Mouse (Mus musculus) ovary, postnatal 14 days (tissue): ENCODE measurements around the gene Mterf4.
A peak's percentile ranks its signal among the peaks of the same experiment; 100 is the strongest.
"Not testable (repeated sequence)": the region's sequence is repeated elsewhere in the genome, so short reads cannot be mapped to it uniquely, and the experiment has no call there.

Experiments used
- DNase-seq: peaks from one replicate; pipeline ENCODE4 v3.0.0; 2022; ENCODE audit warnings: low spot score

Mterf4 gene

GRCm38 (mm10) chr1:93305581-93306337 lies at the start of gene Mterf4:
Gene Mterf4 (minus strand): TSS chr1:93305915.
- peak; percentile 67 for DNase-seq

- no peak for DNase-seq
Observed at GRCm38 (mm10) chr1:93352724-93353123, 47.0 kb upstream of the Mterf4 start.

DNA sequence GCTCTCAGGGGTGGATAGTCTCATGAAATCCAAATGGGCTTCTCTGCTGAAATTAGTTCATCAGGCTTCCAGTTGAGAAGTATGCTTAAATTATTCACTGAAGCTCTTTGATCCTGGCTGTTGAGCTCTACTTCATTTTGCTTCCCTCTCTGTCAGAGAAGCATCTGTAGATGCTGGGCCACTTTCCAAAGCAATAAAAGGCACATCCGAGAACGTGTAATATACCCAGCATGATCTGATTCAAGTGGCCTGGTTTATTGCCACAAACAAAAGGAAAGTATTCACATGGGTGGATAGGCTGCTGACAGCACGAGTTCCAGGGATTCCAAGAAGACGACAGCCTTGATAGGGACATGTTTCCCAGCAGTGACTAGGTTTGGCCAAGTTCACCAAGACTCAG lies 44.0 kb upstream of the Mterf4 start:
- no peak for DNase-seq

DNA sequence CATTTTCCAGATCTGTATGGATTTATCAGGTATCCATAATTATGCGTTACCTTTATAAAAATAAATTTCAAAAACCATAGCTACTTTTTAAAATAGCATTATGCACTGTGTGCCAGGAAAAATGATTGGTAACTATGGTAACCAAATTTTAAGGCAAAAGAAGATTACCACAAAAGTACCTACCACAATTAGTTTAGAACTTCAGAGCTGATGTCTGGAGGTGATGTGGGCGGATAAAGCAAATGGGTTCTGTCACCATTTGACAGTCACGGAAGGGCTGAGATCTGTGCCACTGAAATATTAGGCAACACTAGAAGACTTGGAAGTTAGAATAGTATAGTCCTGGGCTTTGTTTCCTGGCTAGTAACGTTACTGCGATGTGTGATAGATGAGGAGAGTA lies 41.5 kb upstream of the Mterf4 start:
- DNase-seq, result no peak

- DNase-seq, result peak; percentile 83
Observed at GRCm38 (mm10) chr1:93343504-93344047, 37.9 kb upstream of the Mterf4 start.

DNA sequence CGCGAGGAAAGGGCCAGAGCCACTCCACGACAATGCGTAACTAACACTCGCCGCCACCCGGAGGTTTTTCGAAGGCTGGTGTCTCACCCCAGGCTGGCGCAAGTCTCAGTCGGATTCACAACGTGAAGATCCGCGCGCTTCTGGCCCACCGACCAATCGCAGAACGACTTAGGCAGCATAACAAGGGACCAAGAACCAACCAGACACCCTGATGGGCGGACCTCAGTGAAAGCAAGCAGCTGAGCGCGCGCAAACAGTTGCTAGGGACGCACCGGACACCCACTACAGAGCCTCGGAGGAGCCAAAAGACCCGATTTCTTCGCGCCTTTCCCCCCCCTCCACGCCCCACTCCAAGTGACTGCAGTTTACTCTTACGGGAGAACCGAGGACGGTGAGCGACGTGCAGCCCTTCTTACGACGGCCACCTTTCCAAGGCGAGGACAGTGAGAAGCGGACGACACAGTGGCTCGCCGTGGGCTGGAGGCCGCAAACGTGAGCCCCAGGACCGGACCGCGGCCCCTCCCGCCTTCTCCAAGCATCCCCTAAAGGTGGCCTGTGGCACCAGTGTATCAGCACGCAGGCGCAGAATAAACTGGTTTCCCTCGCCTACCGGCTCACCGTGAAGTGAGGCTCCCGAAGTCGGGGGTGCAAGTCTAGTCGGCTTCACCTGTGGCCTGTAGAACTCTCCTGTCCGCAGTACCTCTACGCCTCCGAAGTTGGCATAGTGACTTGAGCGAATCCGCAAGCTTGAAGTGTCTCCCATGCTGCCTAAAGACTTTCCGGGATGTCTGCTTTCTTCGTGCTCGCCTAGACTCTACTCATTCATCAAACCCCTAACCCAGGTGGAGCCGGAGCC lies 37.2 kb upstream of the Mterf4 start, which contains the start of the genes Ppp1r7 and Pask:
TSS of gene Ppp1r7 (plus strand) at position 207 of the 856 bp plus-strand sequence.
TSS of gene Pask (minus strand) at position 835 of the 856 bp plus-strand sequence.
- peak; percentile 87 for DNase-seq

DNA sequence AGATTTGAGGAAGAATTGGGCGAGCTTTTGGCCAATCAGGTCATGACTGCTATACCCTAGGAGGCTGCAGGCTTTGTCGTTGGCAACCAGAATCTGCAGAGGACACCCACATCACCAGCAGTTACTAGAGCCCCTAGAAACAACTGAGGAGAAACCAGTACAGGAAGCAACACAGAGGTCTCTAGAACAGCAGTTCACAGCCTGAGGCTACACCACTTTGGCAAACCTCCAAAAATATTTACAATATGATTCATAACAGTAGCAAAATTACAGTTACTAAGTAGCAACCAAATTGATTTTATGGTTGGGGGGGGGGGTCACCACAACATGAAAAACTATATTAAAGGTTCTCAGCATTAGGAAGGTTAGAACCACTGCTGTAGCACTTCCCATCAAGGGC lies 28.9 kb upstream of the Mterf4 start:
- DNase-seq, result no peak

GRCm38 (mm10) chr1:93326446-93326845 lies 20.7 kb upstream of the Mterf4 start:
- no peak for DNase-seq

GRCm38 (mm10) chr1:93323973-93324372 lies 18.3 kb upstream of the Mterf4 start:
- DNase-seq, result no peak

GRCm38 (mm10) chr1:93300578-93300977 lies 5.1 kb downstream of the Mterf4 start:
- no peak for DNase-seq

GRCm38 (mm10) chr1:93299791-93300190 lies 5.9 kb downstream of the Mterf4 start:
- DNase-seq, result no peak

- DNase-seq, result not testable (repeated sequence)
Observed at GRCm38 (mm10) chr1:93294491-93294890, 11.2 kb downstream of the Mterf4 start.

DNA sequence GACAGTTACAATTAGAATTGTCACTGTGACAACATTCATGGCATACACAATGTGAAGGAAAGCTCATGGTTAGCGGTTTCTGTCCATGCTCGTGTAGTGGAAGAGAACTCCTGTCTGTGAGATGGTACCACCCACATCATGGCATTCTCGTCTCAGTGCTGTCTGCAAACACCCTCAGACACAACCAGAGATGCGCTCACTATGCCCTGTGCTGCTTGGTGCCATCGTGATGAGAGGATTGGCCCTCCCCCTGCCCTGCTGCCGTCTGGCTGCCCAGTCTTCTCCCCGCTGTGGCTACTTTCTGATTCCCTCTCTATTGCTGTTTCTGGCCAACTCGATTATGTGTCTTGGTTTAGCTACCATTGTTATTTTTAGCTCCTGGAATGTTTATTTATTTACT lies 13.7 kb downstream of the Mterf4 start:
- no peak for DNase-seq

DNA sequence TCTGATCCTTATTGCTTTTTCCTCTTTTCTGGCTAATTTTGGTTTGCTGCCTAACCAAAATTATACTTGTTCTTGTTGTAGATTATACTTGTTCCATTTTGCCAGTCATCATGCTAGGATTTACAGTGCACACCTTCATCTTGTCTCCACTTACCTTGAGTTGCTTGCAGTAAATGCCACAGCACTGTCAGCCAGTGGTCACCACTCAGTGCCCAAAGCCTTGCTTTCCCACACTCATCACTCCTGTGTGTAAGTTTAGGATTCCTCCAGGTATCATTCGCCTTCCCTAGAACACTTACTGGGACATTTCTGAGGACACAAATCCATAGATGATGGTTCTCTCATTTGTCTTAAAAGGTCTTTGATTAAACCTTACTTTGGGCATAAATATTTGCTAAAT lies 14.1 kb downstream of the Mterf4 start:
- DNase-seq, result no peak

- no peak for DNase-seq
Observed at GRCm38 (mm10) chr1:93290956-93291355, 14.8 kb downstream of the Mterf4 start.

GRCm38 (mm10) chr1:93289678-93290214 lies 16.0 kb downstream of the Mterf4 start:
- no peak for DNase-seq

- DNase-seq, result no peak
Observed at GRCm38 (mm10) chr1:93277041-93277440, 28.7 kb downstream of the Mterf4 start.

DNA sequence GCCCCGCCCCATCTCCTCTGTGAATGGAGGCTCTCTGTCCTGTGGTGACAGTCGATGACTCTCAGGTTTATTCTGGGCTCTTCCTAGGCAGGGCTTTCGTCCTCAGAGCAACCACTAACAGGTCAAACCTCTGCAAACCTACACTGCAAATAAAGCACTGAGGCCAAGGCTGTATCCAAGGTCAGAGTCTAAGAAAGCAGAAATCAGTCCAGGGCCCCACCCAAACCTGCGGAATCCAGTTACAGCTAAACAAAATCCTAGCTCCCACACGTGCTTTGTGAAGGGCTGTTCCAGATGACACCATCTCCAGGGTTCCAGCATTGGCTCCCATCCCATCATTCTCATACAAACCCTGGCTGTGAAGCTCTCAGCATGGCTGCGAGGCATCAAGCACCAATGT lies 30.2 kb downstream of the Mterf4 start:
- DNase-seq, result no peak

GRCm38 (mm10) chr1:93272409-93272821 lies 33.3 kb downstream of the Mterf4 start:
- peak; percentile 26 for DNase-seq

- DNase-seq, result no peak
Observed at GRCm38 (mm10) chr1:93271751-93272150, 34.0 kb downstream of the Mterf4 start.

GRCm38 (mm10) chr1:93270516-93271240 lies 35.0 kb downstream of the Mterf4 start:
- DNase-seq, result no peak

GRCm38 (mm10) chr1:93268246-93268645 lies 37.5 kb downstream of the Mterf4 start:
- no peak for DNase-seq
